Mouse (Mus musculus) induced T-regulatory cell, adult 2 months (primary cell): ENCODE results near the gene Syde1.

Source experiments
- DNase-seq: peaks from one replicate; pipeline ENCODE4 v3.0.0-alpha.2; 2012; ENCODE audit warnings: low read depth

Syde1 gene

GRCm38 (mm10) chr10:78575690-78576089 is 16.1 kb downstream of the Syde1 start:
- no peak for DNase-seq

- DNase-seq, result no peak
These were observed 16.6 kb downstream of the Syde1 start for GRCm38 (mm10) chr10:78575105-78575632.

GRCm38 (mm10) chr10:78574250-78575104 is 17.3 kb downstream of the Syde1 start, which contains the start of gene Ilvbl:
TSS of gene Ilvbl (plus strand) at chr10:78574346.
- DNase-seq, result peak; percentile 99

GRCm38 (mm10) chr10:78573226-78573625 is 18.5 kb downstream of the Syde1 start:
- DNase-seq, result no peak

GRCm38 (mm10) chr10:78570897-78571296 is 20.9 kb downstream of the Syde1 start:
- DNase-seq, result no peak

GRCm38 (mm10) chr10:78570416-78570815 is 21.3 kb downstream of the Syde1 start:
- DNase-seq, result no peak

GRCm38 (mm10) chr10:78569686-78570085 is 22.1 kb downstream of the Syde1 start:
- DNase-seq, result no peak

GRCm38 (mm10) chr10:78569191-78569590 is 22.6 kb downstream of the Syde1 start:
- no peak for DNase-seq

GRCm38 (mm10) chr10:78565070-78565469 is 26.7 kb downstream of the Syde1 start:
- DNase-seq, result no peak

- DNase-seq, result peak; percentile 39
These were observed 50.8 kb downstream of the Syde1 start for GRCm38 (mm10) chr10:78540943-78541342.
